Mouse (Mus musculus) myocyte (in vitro differentiated cells): ENCODE measurements at regions not wholly inside any gene's neighbourhood (a gene's known extent, or its start where the extent isn't known, plus 50 kb on each side); places are given as distances from the start of the nearest gene placed in this dataset.

Experiments used
- CEBPB ChIP-seq: IDR thresholded peaks from 2 replicates; pipeline ENCODE4 v1.6.1; 2011; ENCODE audit warnings: mild to moderate bottlenecking, moderate library complexity; ENCODE audit not compliant: poor library complexity, insufficient read depth, severe bottlenecking
- E2F4 ChIP-seq: IDR thresholded peaks from one replicate; pipeline ENCODE4 v1.6.1; 2011; ENCODE audit warnings: mild to moderate bottlenecking, control low read depth, moderate library complexity; ENCODE audit not compliant: insufficient read depth
- MAX ChIP-seq: IDR thresholded peaks from one replicate; pipeline ENCODE4 v1.6.1; 2011; ENCODE audit warnings: low read depth, mild to moderate bottlenecking, control low read depth
- POLR2A ChIP-seq: IDR thresholded peaks from one replicate; pipeline ENCODE4 v1.6.1; 2011; ENCODE audit warnings: low read depth, mild to moderate bottlenecking, control low read depth, moderate library complexity; ENCODE audit not compliant: insufficient read length
- TCF12 ChIP-seq: IDR thresholded peaks from one replicate; pipeline ENCODE4 v1.6.1; 2011; ENCODE audit warnings: mild to moderate bottlenecking, control low read depth; ENCODE audit not compliant: poor library complexity, insufficient read depth, severe bottlenecking

GRCm38 (mm10) chr12:96117553-96117952 is 425.5 kb downstream of the Flrt2 start:
- TF ChIP-seq POLR2A (no peak), E2F4 (no peak), TCF12 (no peak), CEBPB (no peak), MAX (no peak)
